Comparison of ENCODE assay signal across 14 mouse cellular contexts in the genomic region with DNA sequence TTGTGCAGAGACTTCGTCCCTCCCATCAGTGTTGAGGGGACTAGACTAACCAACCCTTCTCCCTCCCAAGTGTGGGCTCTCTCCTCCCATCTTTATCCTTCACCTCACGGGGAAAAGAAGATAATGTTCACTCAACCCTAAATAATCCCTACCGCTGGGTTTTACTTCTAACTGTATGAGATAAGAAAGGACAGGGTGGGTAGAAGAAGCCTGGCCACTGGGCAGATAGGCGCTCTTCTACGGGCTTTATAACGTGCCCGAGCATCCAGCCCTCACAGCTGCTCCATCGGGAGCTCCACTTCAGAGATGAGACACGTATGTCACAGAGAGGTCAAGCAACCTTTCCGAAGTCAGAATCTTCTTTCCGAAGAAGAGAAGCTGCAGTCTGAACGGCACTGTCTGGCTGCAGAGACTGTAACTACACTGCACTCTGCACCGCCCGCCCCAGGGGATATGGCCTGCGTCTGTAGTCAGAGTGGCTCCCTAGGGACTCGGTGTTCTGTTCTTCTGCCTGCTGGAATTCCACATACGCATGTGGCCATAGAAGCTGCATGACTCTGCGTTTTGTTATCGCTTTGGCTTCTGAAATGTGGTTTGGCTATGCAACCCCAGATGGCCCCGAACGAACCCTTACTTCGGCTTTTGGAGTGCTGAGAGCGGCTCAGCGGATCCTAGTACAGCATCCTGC. TPM values are rescaled to one million over a fixed set of nuclear protein-coding genes. Genes with fewer than 3 reads are reported as not detected.
DNase-seq lines count a peak whose midpoint lies in the region; ATAC-seq and TF ChIP-seq lines count a peak whose summit lies in the region.
"Had no signal": no experiment of that assay in that cellular context is flagged by ENCODE, and none has a peak within 500 bp of the region (broad histone marks: within the 10 kb centered on the region; RNA-seq: fewer than 3 reads in every experiment).

No protein-coding gene starts in this region.

- peak overlapping the region; percentile 1; the same call in 1 of the 2 replicates for H3K27ac ChIP-seq in liver, postnatal 0 days (ENCODE audit: low read depth)
- H3K27ac ChIP-seq: embryonic facial prominence, embryonic 15.5 days; heart, embryonic 13.5 days had no signal

- H3K9ac ChIP-seq in liver, postnatal 0 days (replicated peaks) = no peak overlapping the region
- H3K9ac ChIP-seq: embryonic facial prominence, embryonic 15.5 days; heart, embryonic 13.5 days; lung, embryonic 14.5 days had no signal

- 48% methylated on average over 24 of the region's 24 CpGs for WGBS in liver, postnatal 0 days (ENCODE audit: insufficient replicate concordance)

- no peak for TF ChIP-seq CTCF in liver, postnatal 0 days (IDR thresholded peaks at IDR 0.05; ENCODE audit: low read depth)

- peak; percentile 50; the same call in 1 of the 2 replicates for TF ChIP-seq EP300 in liver, postnatal 0 days (IDR thresholded peaks at IDR 0.05; ENCODE audit: low read depth)

- peaks cover 4% of the 10 kb centered on the region for H3K36me3 ChIP-seq in liver, postnatal 0 days (replicated peaks; ENCODE audit: insufficient read depth, low read length)

- peaks cover 8% of the 10 kb centered on the region for H3K4me1 ChIP-seq in liver, postnatal 0 days (ENCODE audit: insufficient read depth)
- H3K4me1 ChIP-seq: embryonic facial prominence, embryonic 15.5 days had no signal

- ATAC-seq in liver, postnatal 0 days = peak; percentile 81
- no peak for ATAC-seq in frontal cortex, adult (ENCODE audit: low TSS enrichment)
- ATAC-seq: activated CD4-positive, CD25-positive, alpha-beta regulatory T cell, adult 4 months had no signal

- no peak overlapping the region for H3K4me3 ChIP-seq in liver, postnatal 0 days (ENCODE audit: low read depth, low read length)
- H3K4me3 ChIP-seq: embryonic facial prominence, embryonic 15.5 days; heart, embryonic 13.5 days had no signal

- peak; percentile 47 for DNase-seq in gastrocnemius, postnatal 10 days
- DNase-seq in gastrocnemius, postnatal 36 days = no peak
- peak; percentile 60 for DNase-seq in c-Kit-negative CD71-positive TER-119-positive erythroid progenitor cells, embryonic 14.5 days (ENCODE audit: low read depth, low spot score)
- DNase-seq in heart, postnatal 14 days = peak; percentile 72 to 78
- peak; percentile 46 for DNase-seq in liver, postnatal 0 days
- no peak for DNase-seq in lung, adult 18-20 months
- no peak for DNase-seq in thymus, postnatal 36 days
- DNase-seq: cerebellum, adult 8-10 months; layer of hippocampus, adult 9-11 months; lung, embryonic 14.5 days had no signal

- H3K4me2 ChIP-seq in liver, postnatal 0 days (ENCODE audit: low read depth, low read length) = peak overlapping the region; percentile 58
- H3K4me2 ChIP-seq: embryonic facial prominence, embryonic 15.5 days; heart, embryonic 13.5 days; lung, embryonic 14.5 days had no signal

- intact Hi-C loops in gastrocnemius, postnatal 36 days (cut with DNase I) = no loop called here
- intact Hi-C loops in heart, postnatal 14 days (cut with DNase I) = loop anchor here (10.0 kb wide), 1 partner anchor 406 kb away; no protein-coding TSS in a partner anchor

- no peaks in the 10 kb centered on the region for H3K9me3 ChIP-seq in liver, postnatal 0 days (ENCODE audit: low read length)
- H3K9me3 ChIP-seq: embryonic facial prominence, embryonic 15.5 days; heart, embryonic 13.5 days had no signal

- no peaks in the 10 kb centered on the region for H3K27me3 ChIP-seq in liver, postnatal 0 days (ENCODE audit: insufficient read depth, low read length)
- H3K27me3 ChIP-seq: embryonic facial prominence, embryonic 15.5 days; heart, embryonic 13.5 days had no signal

RNA-seq across cellular contexts. Expression of gene Stn1, which starts 18.7 kb away (rescaled TPM):
- 10 to 100 TPM; 10.5 to 15.2 TPM for total RNA-seq in gastrocnemius, postnatal 10 days (2021)
- total RNA-seq in gastrocnemius, postnatal 36 days (2021) = 1 to 10 TPM; 5.1 TPM
- 10 to 100 TPM; 17.3 to 17.8 TPM for total RNA-seq in heart, postnatal 14 days (2021)
- 4.4 and 5.4 TPM in 2 replicates for polyA plus RNA-seq in liver, postnatal 0 days (2015; fragmentation: Nextera tagmentation; extraction: Ambion mirVana)

RNA-seq across cellular contexts. Expression of gene Sh3pxd2a, which starts 54.4 kb away (rescaled TPM):
- total RNA-seq in gastrocnemius, postnatal 10 days (2021) = 10 to 100 TPM; 79.8 to 85.6 TPM
- 10 to 100 TPM; 35.5 to 36.6 TPM for total RNA-seq in gastrocnemius, postnatal 36 days (2021)
- total RNA-seq in heart, postnatal 14 days (2021) = 10 to 100 TPM; 75.2 to 75.9 TPM
- 0.82 and 0.95 TPM in 2 replicates for polyA plus RNA-seq in liver, postnatal 0 days (2015; fragmentation: Nextera tagmentation; extraction: Ambion mirVana)

Comparison
In these comparisons a context has a peak if more than half of its experiments do, and no peak if none do; other contexts are left out.
1. DNase-seq: peak in gastrocnemius, postnatal 10 days (single experiment), c-Kit-negative CD71-positive TER-119-positive erythroid progenitor cells, embryonic 14.5 days (single experiment), heart, postnatal 14 days (2 of 2) and liver, postnatal 0 days (single experiment); none in gastrocnemius, postnatal 36 days (0 of 2), lung, adult 18-20 months (0 of 2) and thymus, postnatal 36 days (0 of 2).